Mouse (Mus musculus): ENCODE measurements around the gene Tenm2. TPM values are rescaled to one million over a fixed set of nuclear protein-coding genes. Genes with fewer than 3 reads are reported as not detected.

Gene Tenm2
- polyA plus RNA-seq, 1 experiment from 2014 or later = 0.12 TPM

GRCm38 (mm10) chr11:36801683-36802082 is 434.1 kb downstream of the Tenm2 start:
- no peaks in the 10 kb centered on the region for H3K9me3 ChIP-seq (ENCODE audit: control insufficient read depth)
- no peaks in the 10 kb centered on the region for H3K36me3 ChIP-seq (ENCODE audit: control insufficient read depth, insufficient read depth)
- no peak overlapping the region for H3K4me3 ChIP-seq (ENCODE audit: low read depth, low read length)
- H3K9ac ChIP-seq (ENCODE audit: low read depth, low read length) = no peak overlapping the region
- ATAC-seq = no peak
- 80% methylated on average over 4 of the region's 4 CpGs for WGBS
- H3K4me2 ChIP-seq (replicated peaks; ENCODE audit: low read depth) = no peak overlapping the region
- no peaks in the 10 kb centered on the region for H3K4me1 ChIP-seq (replicated peaks; ENCODE audit: control insufficient read depth, insufficient read depth, low read length)
- TF ChIP-seq CTCF (IDR thresholded peaks at IDR 0.05; ENCODE audit: low read depth) = no peak
- no peaks in the 10 kb centered on the region for H3K27me3 ChIP-seq (replicated peaks; ENCODE audit: control insufficient read depth, insufficient read depth, low read length)
- no peak overlapping the region for H3K27ac ChIP-seq (ENCODE audit: low read depth, low read length)

- H3K4me2 ChIP-seq (replicated peaks; ENCODE audit: low read depth) = no peak overlapping the region
- TF ChIP-seq CTCF (IDR thresholded peaks at IDR 0.05; ENCODE audit: low read depth) = no peak
- H3K27me3 ChIP-seq (replicated peaks; ENCODE audit: control insufficient read depth, insufficient read depth, low read length) = no peaks in the 10 kb centered on the region
- H3K4me3 ChIP-seq (ENCODE audit: low read depth, low read length) = no peak overlapping the region
- no peak for ATAC-seq
- H3K9me3 ChIP-seq (ENCODE audit: control insufficient read depth) = no peaks in the 10 kb centered on the region
- H3K9ac ChIP-seq (ENCODE audit: low read depth, low read length) = no peak overlapping the region
- H3K27ac ChIP-seq (ENCODE audit: low read depth, low read length) = no peak overlapping the region
- no peaks in the 10 kb centered on the region for H3K36me3 ChIP-seq (ENCODE audit: control insufficient read depth, insufficient read depth)
- 81% methylated on average over 8 of the region's 8 CpGs for WGBS
- no peaks in the 10 kb centered on the region for H3K4me1 ChIP-seq (replicated peaks; ENCODE audit: control insufficient read depth, insufficient read depth, low read length)
Observed at GRCm38 (mm10) chr11:36799409-36799808, 436.4 kb downstream of the Tenm2 start.

- Histone ChIP-seq H3K9ac (ENCODE audit: low read depth, low read length) (no peak overlapping the region), H3K27me3 (replicated peaks; ENCODE audit: control insufficient read depth, insufficient read depth, low read length) (no peaks in the 10 kb centered on the region), H3K4me1 (replicated peaks; ENCODE audit: control insufficient read depth, insufficient read depth, low read length) (no peaks in the 10 kb centered on the region), H3K4me2 (replicated peaks; ENCODE audit: low read depth) (no peak overlapping the region), H3K27ac (ENCODE audit: low read depth, low read length) (no peak overlapping the region), H3K9me3 (ENCODE audit: control insufficient read depth) (no peaks in the 10 kb centered on the region), H3K36me3 (ENCODE audit: control insufficient read depth, insufficient read depth) (no peaks in the 10 kb centered on the region), H3K4me3 (ENCODE audit: low read depth, low read length) (no peak overlapping the region)
- no peak for TF ChIP-seq CTCF (IDR thresholded peaks at IDR 0.05; ENCODE audit: low read depth)
- ATAC-seq = no peak
- WGBS = 84% methylated on average over 3 of the region's 3 CpGs
Observed at GRCm38 (mm10) chr11:36758009-36758408, 477.8 kb downstream of the Tenm2 start.

GRCm38 (mm10) chr11:36746286-36746685 is 489.5 kb downstream of the Tenm2 start:
- TF ChIP-seq CTCF (IDR thresholded peaks at IDR 0.05; ENCODE audit: low read depth) = no peak
- Histone ChIP-seq H3K4me2 (replicated peaks; ENCODE audit: low read depth) (no peak overlapping the region), H3K36me3 (ENCODE audit: control insufficient read depth, insufficient read depth) (no peaks in the 10 kb centered on the region), H3K27ac (ENCODE audit: low read depth, low read length) (no peak overlapping the region), H3K4me1 (replicated peaks; ENCODE audit: control insufficient read depth, insufficient read depth, low read length) (no peaks in the 10 kb centered on the region), H3K4me3 (ENCODE audit: low read depth, low read length) (no peak overlapping the region), H3K9ac (ENCODE audit: low read depth, low read length) (no peak overlapping the region), H3K27me3 (replicated peaks; ENCODE audit: control insufficient read depth, insufficient read depth, low read length) (no peaks in the 10 kb centered on the region), H3K9me3 (ENCODE audit: control insufficient read depth) (no peaks in the 10 kb centered on the region)
- WGBS = 83% methylated on average over 4 of the region's 4 CpGs
- ATAC-seq = no peak

GRCm38 (mm10) chr11:36727800-36728199 is 508.0 kb downstream of the Tenm2 start:
- 84% methylated on average over 3 of the region's 3 CpGs for WGBS
- no peak overlapping the region for H3K27ac ChIP-seq (ENCODE audit: low read depth, low read length)
- H3K36me3 ChIP-seq (ENCODE audit: control insufficient read depth, insufficient read depth) = no peaks in the 10 kb centered on the region
- no peak for TF ChIP-seq CTCF (IDR thresholded peaks at IDR 0.05; ENCODE audit: low read depth)
- no peaks in the 10 kb centered on the region for H3K9me3 ChIP-seq (ENCODE audit: control insufficient read depth)
- H3K9ac ChIP-seq (ENCODE audit: low read depth, low read length) = no peak overlapping the region
- H3K4me1 ChIP-seq (replicated peaks; ENCODE audit: control insufficient read depth, insufficient read depth, low read length) = no peaks in the 10 kb centered on the region
- ATAC-seq = no peak
- H3K4me2 ChIP-seq (replicated peaks; ENCODE audit: low read depth) = no peak overlapping the region
- no peak overlapping the region for H3K4me3 ChIP-seq (ENCODE audit: low read depth, low read length)
- H3K27me3 ChIP-seq (replicated peaks; ENCODE audit: control insufficient read depth, insufficient read depth, low read length) = no peaks in the 10 kb centered on the region

GRCm38 (mm10) chr11:36702881-36703280 is 532.9 kb downstream of the Tenm2 start:
- no peaks in the 10 kb centered on the region for H3K9me3 ChIP-seq (ENCODE audit: control insufficient read depth)
- no peaks in the 10 kb centered on the region for H3K4me1 ChIP-seq (replicated peaks; ENCODE audit: control insufficient read depth, insufficient read depth, low read length)
- no peak for ATAC-seq
- H3K4me3 ChIP-seq (ENCODE audit: low read depth, low read length) = no peak overlapping the region
- 74% methylated on average over 2 of the region's 2 CpGs for WGBS
- TF ChIP-seq CTCF (IDR thresholded peaks at IDR 0.05; ENCODE audit: low read depth) = no peak
- H3K4me2 ChIP-seq (replicated peaks; ENCODE audit: low read depth) = no peak overlapping the region
- H3K36me3 ChIP-seq (ENCODE audit: control insufficient read depth, insufficient read depth) = no peaks in the 10 kb centered on the region
- no peak overlapping the region for H3K27ac ChIP-seq (ENCODE audit: low read depth, low read length)
- H3K9ac ChIP-seq (ENCODE audit: low read depth, low read length) = no peak overlapping the region
- no peaks in the 10 kb centered on the region for H3K27me3 ChIP-seq (replicated peaks; ENCODE audit: control insufficient read depth, insufficient read depth, low read length)

- Histone ChIP-seq H3K27ac (ENCODE audit: low read depth, low read length) (no peak overlapping the region), H3K4me2 (replicated peaks; ENCODE audit: low read depth) (no peak overlapping the region), H3K36me3 (ENCODE audit: control insufficient read depth, insufficient read depth) (no peaks in the 10 kb centered on the region), H3K4me1 (replicated peaks; ENCODE audit: control insufficient read depth, insufficient read depth, low read length) (no peaks in the 10 kb centered on the region), H3K4me3 (ENCODE audit: low read depth, low read length) (no peak overlapping the region), H3K9ac (ENCODE audit: low read depth, low read length) (no peak overlapping the region), H3K9me3 (ENCODE audit: control insufficient read depth) (no peaks in the 10 kb centered on the region), H3K27me3 (replicated peaks; ENCODE audit: control insufficient read depth, insufficient read depth, low read length) (no peaks in the 10 kb centered on the region)
- WGBS = 84% methylated on average over 3 of the region's 3 CpGs
- TF ChIP-seq CTCF (IDR thresholded peaks at IDR 0.05; ENCODE audit: low read depth) = no peak
- no peak for ATAC-seq
Observed at GRCm38 (mm10) chr11:36700951-36701350, 534.8 kb downstream of the Tenm2 start.

All from intestine, postnatal 0 days (tissue).